Mouse (Mus musculus) embryonic fibroblast, embryonic 13.5 days (primary cell): ENCODE measurements at regions not wholly inside any gene's neighbourhood (a gene's known extent, or its start where the extent isn't known, plus 50 kb on each side); places are given as distances from the start of the nearest gene placed in this dataset.

Experiments used
- CTCF ChIP-seq: IDR thresholded peaks from 2 replicates; pipeline ENCODE4 v1.5.1; 2011; ENCODE audit warnings: mild to moderate bottlenecking, control low read depth, low read length, moderate library complexity, borderline replicate concordance; ENCODE audit not compliant: insufficient read depth
- POLR2A ChIP-seq: IDR thresholded peaks from 2 replicates; pipeline ENCODE4 v1.6.1; 2011; ENCODE audit warnings: low read depth, mild to moderate bottlenecking, control low read depth, low read length, moderate library complexity

GRCm38 (mm10) chr16:77894247-77894646, 292.4 kb upstream of the Gm11146 start:
- TF ChIP-seq POLR2A, result no peak
- no peak for TF ChIP-seq CTCF
